Mouse (Mus musculus): ENCODE results near the gene Olfr470. TPM values are rescaled to one million over a fixed set of nuclear protein-coding genes. Genes with fewer than 3 reads are reported as not detected.
"Not testable (repeated sequence)": the region's sequence is repeated elsewhere in the genome, so short reads cannot be mapped to it uniquely, and the experiment has no call there.

The Olfr470 gene
- not detected for total RNA-seq (2021)
- long read RNA-seq, experiment 1: 0 reads
- long read RNA-seq, experiment 2: 0 reads

- DNase-seq (ENCODE audit: low spot score in 2 of 2): not testable (repeated sequence)
Observed at GRCm38 (mm10) chr7:107847390-107847789, at the start of gene Olfr470. TSS of gene Olfr470 (minus strand) at chr7:107847490.

- DNase-seq (ENCODE audit: low spot score in 2 of 2): no peak
Observed at GRCm38 (mm10) chr7:107841719-107842118, 5.6 kb downstream of the Olfr470 start.

- not testable (repeated sequence) for DNase-seq (ENCODE audit: low spot score in 2 of 2)
Observed at GRCm38 (mm10) chr7:107825441-107825840, 21.8 kb downstream of the Olfr470 start, which contains the start of gene Olfr469. TSS of gene Olfr469 (minus strand) at chr7:107825541.

- DNase-seq (ENCODE audit: low spot score in 2 of 2): not testable (repeated sequence)
Observed at GRCm38 (mm10) chr7:107823867-107824266, 23.4 kb downstream of the Olfr470 start.

- no peak for DNase-seq (ENCODE audit: low spot score in 2 of 2)
Observed at GRCm38 (mm10) chr7:107819442-107819841, 27.8 kb downstream of the Olfr470 start.

- no peak for DNase-seq (ENCODE audit: low spot score in 2 of 2)
Observed at GRCm38 (mm10) chr7:107811963-107812362, 35.3 kb downstream of the Olfr470 start, which contains the start of gene Olfr467. TSS of gene Olfr467 (plus strand) at chr7:107812263.

GRCm38 (mm10) chr7:107802138-107802537 lies 45.2 kb downstream of the Olfr470 start:
- DNase-seq (ENCODE audit: low spot score in 2 of 2): no peak

- DNase-seq (ENCODE audit: low spot score in 2 of 2): no peak
Observed at GRCm38 (mm10) chr7:107801108-107801507, 46.2 kb downstream of the Olfr470 start, which contains the start of gene Ovch2. TSS of gene Ovch2 (minus strand) at chr7:107801208.

- no peak for DNase-seq (ENCODE audit: low spot score in 2 of 2)
Observed at GRCm38 (mm10) chr7:107796500-107796899, 50.8 kb downstream of the Olfr470 start.

Other genes with a start within 250 kb of the Olfr470 start
- gene 5330417H12Rik, start 222.3 kb downstream of the Olfr470 start, total RNA-seq (2021): not detected
- under 1 TPM in 1 of 2 experiments, not detected in 1; 0.17 TPM for gene Cyb5r2, start 89.5 kb downstream of the Olfr470 start, total RNA-seq (2021)
- gene Ovch2, start 46.3 kb downstream of the Olfr470 start, total RNA-seq (2021): not detected
- gene Olfr467, start 35.2 kb downstream of the Olfr470 start, total RNA-seq (2021): not detected
- gene Olfr469, start 21.9 kb downstream of the Olfr470 start, total RNA-seq (2021): not detected
- gene Olfr472, start 50.4 kb upstream of the Olfr470 start, total RNA-seq (2021): not detected
- not detected for gene Olfr473, start 83.0 kb upstream of the Olfr470 start, total RNA-seq (2021)
- not detected for gene Olfr474, start 107.2 kb upstream of the Olfr470 start, total RNA-seq (2021)
- gene Olfr476, start 117.3 kb upstream of the Olfr470 start, total RNA-seq (2021): not detected
- gene Olfr477, start 139.2 kb upstream of the Olfr470 start, total RNA-seq (2021): not detected
- gene Olfr478, start 186.5 kb upstream of the Olfr470 start, total RNA-seq (2021): not detected
- gene Olfr479, start 203.2 kb upstream of the Olfr470 start, total RNA-seq (2021): not detected
- gene Olfr480, start 219.9 kb upstream of the Olfr470 start, total RNA-seq (2021): not detected
- gene Olfr481, start 232.4 kb upstream of the Olfr470 start, total RNA-seq (2021): not detected

Data from adrenal gland, postnatal 4 days (tissue).